Mouse (Mus musculus) spleen, embryonic (tissue): ENCODE results near the gene Stard5.

Experiments used
- CTCF ChIA-PET: fragments of 350-600 bp; sonication (Branson Sonifier 250); formaldehyde crosslinking; loops from one replicate; lab custom pipeline; 2022; lab: Charles Lee

Gene Stard5

GRCm38 (mm10) chr7:83631828-83632681, at the start of gene Stard5:
Gene Stard5 (plus strand): TSS chr7:83631959.
- CTCF ChIA-PET: interaction anchor here (0.5 kb wide), 1 partner anchor 33 kb away, joined by 3 read pairs; no protein-coding TSS in a partner anchor

GRCm38 (mm10) chr7:83584639-83585471, 46.9 kb upstream of the Stard5 start, which contains the start of gene Tmc3:
Gene Tmc3 (plus strand): TSS chr7:83584927.
- CTCF ChIA-PET: no interaction called here

GRCm38 (mm10) chr7:83594056-83594455, 37.7 kb upstream of the Stard5 start:
- CTCF ChIA-PET: no interaction called here

GRCm38 (mm10) chr7:83597063-83597462, 34.7 kb upstream of the Stard5 start:
- CTCF ChIA-PET: no interaction called here

- CTCF ChIA-PET: no interaction called here
Observed at GRCm38 (mm10) chr7:83598997-83599912, 32.5 kb upstream of the Stard5 start.

- CTCF ChIA-PET: interaction anchor here (1.2 kb wide), 1 partner anchor 75 kb away, joined by 3 read pairs; no protein-coding TSS in a partner anchor
Observed at GRCm38 (mm10) chr7:83599913-83600286, 31.9 kb upstream of the Stard5 start.

- CTCF ChIA-PET: interaction anchor here (1.0 kb wide), 1 partner anchor 23 kb away, joined by 3 read pairs; no protein-coding TSS in a partner anchor
Observed at GRCm38 (mm10) chr7:83604180-83604944, 27.4 kb upstream of the Stard5 start.

GRCm38 (mm10) chr7:83606796-83607195, 25.0 kb upstream of the Stard5 start:
- CTCF ChIA-PET: no interaction called here

GRCm38 (mm10) chr7:83609891-83610290, 21.9 kb upstream of the Stard5 start:
- CTCF ChIA-PET: no interaction called here

- CTCF ChIA-PET: no interaction called here
Observed at GRCm38 (mm10) chr7:83611886-83612285, 19.9 kb upstream of the Stard5 start.

GRCm38 (mm10) chr7:83615272-83615671, 16.5 kb upstream of the Stard5 start:
- CTCF ChIA-PET: interaction anchor here (1.4 kb wide), 1 partner anchor 60 kb away, joined by 3 read pairs; no protein-coding TSS in a partner anchor

GRCm38 (mm10) chr7:83615815-83616214, 15.9 kb upstream of the Stard5 start:
- CTCF ChIA-PET: interaction anchor here (0.7 to 1.4 kb wide), 2 partner anchors 27 to 60 kb away, joined by 3 to 7 read pairs; no protein-coding TSS in a partner anchor

GRCm38 (mm10) chr7:83616268-83616667, 15.5 kb upstream of the Stard5 start:
- CTCF ChIA-PET: interaction anchor here (0.7 to 1.4 kb wide), 3 partner anchors 27 to 59 kb away, joined by 3 to 7 read pairs (median 3); no protein-coding TSS in a partner anchor

- CTCF ChIA-PET: interaction anchor here (1.2 kb wide), 1 partner anchor 25 kb away, joined by 3 read pairs; no protein-coding TSS in a partner anchor
Observed at GRCm38 (mm10) chr7:83618709-83619108, 13.1 kb upstream of the Stard5 start.

GRCm38 (mm10) chr7:83622582-83622981, 9.2 kb upstream of the Stard5 start:
- CTCF ChIA-PET: no interaction called here

- CTCF ChIA-PET: interaction anchor here (0.5 kb wide), 1 partner anchor 27 kb away, joined by 9 read pairs; no protein-coding TSS in a partner anchor
Observed at GRCm38 (mm10) chr7:83624065-83624464, 7.7 kb upstream of the Stard5 start.

GRCm38 (mm10) chr7:83626557-83627257, 5.1 kb upstream of the Stard5 start:
- CTCF ChIA-PET: no interaction called here

- CTCF ChIA-PET: interaction anchor here (0.6 to 1.1 kb wide), 2 partner anchors 22 to 24 kb away, joined by 3 read pairs; no protein-coding TSS in a partner anchor
Observed at GRCm38 (mm10) chr7:83627369-83627768, 4.4 kb upstream of the Stard5 start.
